Mouse (Mus musculus) adrenal gland, postnatal 36 days (tissue): ENCODE data around the gene Fmnl3. TPM values are rescaled to one million over a fixed set of nuclear protein-coding genes. Genes with fewer than 3 reads are reported as not detected.

Experiments
- total RNA-seq, 2 experiments: library from RNA; stranded (reverse); gene quantifications; 2 replicates each; pipeline ENCODE4 v1.2.3; 2021

Gene Fmnl3
- total RNA-seq, 2 experiments from 2014 or later = 17.3 to 22.1 TPM

Other genes starting within 250 kb of the Fmnl3 start
- 10 to 100 TPM; 15.3 to 17.7 TPM for gene Spats2, start 244.6 kb downstream of the Fmnl3 start, total RNA-seq
- 1 to 10 TPM in 1 of 2 experiments, under 1 TPM in 1; 0.40 to 1.2 TPM for gene Kcnh3, start 145.6 kb downstream of the Fmnl3 start, total RNA-seq
- 10 to 100 TPM; 37.8 to 48.2 TPM for gene Mcrs1, start 118.5 kb downstream of the Fmnl3 start, total RNA-seq
- gene Prpf40b, start 75.4 kb downstream of the Fmnl3 start, total RNA-seq = 10 to 100 TPM; 38.0 to 49.6 TPM
- 1 to 10 TPM; 3.0 to 3.5 TPM for gene Fam186b, start 74.6 kb downstream of the Fmnl3 start, total RNA-seq
- 100 to 1,000 TPM; 506 to 839 TPM for gene Tmbim6, start 22.4 kb upstream of the Fmnl3 start, total RNA-seq
- gene Nckap5l, start 87.3 kb upstream of the Fmnl3 start, total RNA-seq = 10 to 100 TPM; 30.4 to 36.0 TPM
- 1 to 10 TPM; 5.3 to 6.6 TPM for gene Bcdin3d, start 104.2 kb upstream of the Fmnl3 start, total RNA-seq
- 10 to 100 TPM; 17.8 to 23.5 TPM for gene Faim2, start 157.7 kb upstream of the Fmnl3 start, total RNA-seq
- gene Aqp2, start 208.6 kb upstream of the Fmnl3 start, total RNA-seq = 1 to 10 TPM in 1 of 2 experiments, under 1 TPM in 1; 0.82 to 5.0 TPM
- 1 to 10 TPM; 1.5 to 3.1 TPM for gene Aqp5, start 220.3 kb upstream of the Fmnl3 start, total RNA-seq
- gene Aqp6, start 230.9 kb upstream of the Fmnl3 start, total RNA-seq = not detected